Mouse (Mus musculus) mouse embryonic stem cell (cell line): Measurements from ENCODE around the gene Odf3l1.
"Not testable (repeated sequence)": the region's sequence is repeated elsewhere in the genome, so short reads cannot be mapped to it uniquely, and the experiment has no call there.

Experiments
- in situ Hi-C, 2 experiments: fragments of 300-500 bp; cut with MboI; formaldehyde crosslinking; loops; 1 replicate in 1 of 2; 3 replicates in 1 of 2; pipeline ENCODE4 v1.14.3; 2019 to 2020; ENCODE audit warnings: low sequenced_read_pairs in 2 of 2, low pct_unique_long_range_greater_than_20kb in 1 of 2, mixed read lengths in 1 of 2; ENCODE audit not compliant: unreplicated experiment in 1 of 2

Gene Odf3l1

GRCm38 (mm10) chr9:56864216-56864729 is at the start of gene Odf3l1:
Gene Odf3l1 (minus strand): TSS chr9:56864679.
- in situ Hi-C loops, result no loop called here

- in situ Hi-C loops, result no loop called here
Measured at GRCm38 (mm10) chr9:56913991-56914390, 49.5 kb upstream of the Odf3l1 start.

GRCm38 (mm10) chr9:56911017-56911416 is 46.5 kb upstream of the Odf3l1 start:
- in situ Hi-C loops, result no loop called here

GRCm38 (mm10) chr9:56909991-56910390 is 45.5 kb upstream of the Odf3l1 start:
- in situ Hi-C loops, result not testable (repeated sequence)

GRCm38 (mm10) chr9:56907549-56907948 is 43.1 kb upstream of the Odf3l1 start:
- in situ Hi-C loops, result no loop called here

- in situ Hi-C loops, result no loop called here
Measured at GRCm38 (mm10) chr9:56903662-56904061, 39.2 kb upstream of the Odf3l1 start.

GRCm38 (mm10) chr9:56901187-56901586 is 36.7 kb upstream of the Odf3l1 start:
- in situ Hi-C loops, result no loop called here

- in situ Hi-C loops, result no loop called here
Measured at GRCm38 (mm10) chr9:56900571-56900970, 36.1 kb upstream of the Odf3l1 start.

GRCm38 (mm10) chr9:56900060-56900459 is 35.6 kb upstream of the Odf3l1 start:
- in situ Hi-C loops, result no loop called here

GRCm38 (mm10) chr9:56899409-56899808 is 34.9 kb upstream of the Odf3l1 start:
- in situ Hi-C loops, result loop anchor here in 1 of 2 experiments (10.0 kb wide), 1 partner anchor 315 kb away; no protein-coding TSS in a partner anchor

GRCm38 (mm10) chr9:56896779-56897178 is 32.3 kb upstream of the Odf3l1 start:
- in situ Hi-C loops, result loop anchor here in 1 of 2 experiments (10.0 kb wide), 1 partner anchor 318 kb away; no protein-coding TSS in a partner anchor

- in situ Hi-C loops, result loop anchor here in 1 of 2 experiments (10.0 kb wide), 1 partner anchor 321 kb away; no protein-coding TSS in a partner anchor
Measured at GRCm38 (mm10) chr9:56894006-56894405, 29.5 kb upstream of the Odf3l1 start.

- in situ Hi-C loops, result loop anchor here in 1 of 2 experiments (10.0 kb wide), 1 partner anchor 321 kb away; no protein-coding TSS in a partner anchor
Measured at GRCm38 (mm10) chr9:56893313-56893712, 28.8 kb upstream of the Odf3l1 start.

- in situ Hi-C loops, result loop anchor here in 1 of 2 experiments (10.0 kb wide), 1 partner anchor 323 kb away; no protein-coding TSS in a partner anchor
Measured at GRCm38 (mm10) chr9:56892111-56892510, 27.6 kb upstream of the Odf3l1 start.

GRCm38 (mm10) chr9:56891517-56892011 is 27.1 kb upstream of the Odf3l1 start:
- in situ Hi-C loops, result loop anchor here in 1 of 2 experiments (10.0 kb wide), 1 partner anchor 323 kb away; no protein-coding TSS in a partner anchor

GRCm38 (mm10) chr9:56890522-56891250 is 26.2 kb upstream of the Odf3l1 start:
- in situ Hi-C loops, result loop anchor here in 1 of 2 experiments (10.0 kb wide), 1 partner anchor 324 kb away; no protein-coding TSS in a partner anchor

- in situ Hi-C loops, result loop anchor here in 1 of 2 experiments (10.0 kb wide), 1 partner anchor 325 kb away; no protein-coding TSS in a partner anchor
Measured at GRCm38 (mm10) chr9:56889817-56890216, 25.3 kb upstream of the Odf3l1 start.

GRCm38 (mm10) chr9:56887581-56887980 is 23.1 kb upstream of the Odf3l1 start:
- in situ Hi-C loops, result no loop called here

- in situ Hi-C loops, result no loop called here
Measured at GRCm38 (mm10) chr9:56886601-56887000, 22.1 kb upstream of the Odf3l1 start.
